Mouse (Mus musculus): Measurements from ENCODE around the gene Idnk.
"Not testable (repeated sequence)": the region's sequence is repeated elsewhere in the genome, so short reads cannot be mapped to it uniquely, and the experiment has no call there.

Idnk gene

GRCm38 (mm10) chr13:58131692-58132091, 25.8 kb upstream of the Idnk start:
- in situ Hi-C loops (cut with MseI, MboI), result no loop called here

GRCm38 (mm10) chr13:58146603-58147002, 10.8 kb upstream of the Idnk start:
- in situ Hi-C loops (cut with MseI, MboI), result not testable (repeated sequence)

- in situ Hi-C loops (cut with MseI, MboI), result no loop called here
These were observed 9.7 kb upstream of the Idnk start for GRCm38 (mm10) chr13:58147760-58148159.

GRCm38 (mm10) chr13:58148256-58148831, 9.1 kb upstream of the Idnk start:
- in situ Hi-C loops (cut with MseI, MboI), result no loop called here

GRCm38 (mm10) chr13:58149033-58149558, 8.4 kb upstream of the Idnk start:
- in situ Hi-C loops (cut with MseI, MboI), result no loop called here

- in situ Hi-C loops (cut with MseI, MboI), result no loop called here
These were observed 7.8 kb upstream of the Idnk start for GRCm38 (mm10) chr13:58149629-58150028.

- in situ Hi-C loops (cut with MseI, MboI), result no loop called here
These were observed 7.0 kb upstream of the Idnk start for GRCm38 (mm10) chr13:58150442-58150841.

GRCm38 (mm10) chr13:58156031-58156430, 1.4 kb upstream of the Idnk start:
- in situ Hi-C loops (cut with MseI, MboI), result no loop called here

GRCm38 (mm10) chr13:58157036-58157435, 413 bp upstream of the Idnk start:
- in situ Hi-C loops (cut with MseI, MboI), result no loop called here

GRCm38 (mm10) chr13:58158099-58158912, 857 bp downstream of the Idnk start:
- in situ Hi-C loops (cut with MseI, MboI), result no loop called here

- in situ Hi-C loops (cut with MseI, MboI), result no loop called here
These were observed 3.3 kb downstream of the Idnk start for GRCm38 (mm10) chr13:58160761-58161160.

GRCm38 (mm10) chr13:58163343-58163742, 5.9 kb downstream of the Idnk start:
- in situ Hi-C loops (cut with MseI, MboI), result no loop called here

GRCm38 (mm10) chr13:58168119-58168518, 10.7 kb downstream of the Idnk start:
- in situ Hi-C loops (cut with MseI, MboI), result no loop called here

GRCm38 (mm10) chr13:58176105-58176504, 18.7 kb downstream of the Idnk start:
- in situ Hi-C loops (cut with MseI, MboI), result no loop called here

GRCm38 (mm10) chr13:58177511-58178208, 20.2 kb downstream of the Idnk start:
- in situ Hi-C loops (cut with MseI, MboI), result no loop called here

- in situ Hi-C loops (cut with MseI, MboI), result no loop called here
These were observed 24.4 kb downstream of the Idnk start for GRCm38 (mm10) chr13:58181607-58182551.

- in situ Hi-C loops (cut with MseI, MboI), result no loop called here
These were observed 26.7 kb downstream of the Idnk start for GRCm38 (mm10) chr13:58184111-58184510.

GRCm38 (mm10) chr13:58186281-58186680, 28.8 kb downstream of the Idnk start:
- in situ Hi-C loops (cut with MseI, MboI), result no loop called here

- in situ Hi-C loops (cut with MseI, MboI), result no loop called here
These were observed 30.3 kb downstream of the Idnk start for GRCm38 (mm10) chr13:58187751-58188150.

- in situ Hi-C loops (cut with MseI, MboI), result no loop called here
These were observed 31.0 kb downstream of the Idnk start for GRCm38 (mm10) chr13:58188412-58188811.

- in situ Hi-C loops (cut with MseI, MboI), result no loop called here
These were observed 32.0 kb downstream of the Idnk start for GRCm38 (mm10) chr13:58189473-58189872.
